In the genomic region with DNA sequence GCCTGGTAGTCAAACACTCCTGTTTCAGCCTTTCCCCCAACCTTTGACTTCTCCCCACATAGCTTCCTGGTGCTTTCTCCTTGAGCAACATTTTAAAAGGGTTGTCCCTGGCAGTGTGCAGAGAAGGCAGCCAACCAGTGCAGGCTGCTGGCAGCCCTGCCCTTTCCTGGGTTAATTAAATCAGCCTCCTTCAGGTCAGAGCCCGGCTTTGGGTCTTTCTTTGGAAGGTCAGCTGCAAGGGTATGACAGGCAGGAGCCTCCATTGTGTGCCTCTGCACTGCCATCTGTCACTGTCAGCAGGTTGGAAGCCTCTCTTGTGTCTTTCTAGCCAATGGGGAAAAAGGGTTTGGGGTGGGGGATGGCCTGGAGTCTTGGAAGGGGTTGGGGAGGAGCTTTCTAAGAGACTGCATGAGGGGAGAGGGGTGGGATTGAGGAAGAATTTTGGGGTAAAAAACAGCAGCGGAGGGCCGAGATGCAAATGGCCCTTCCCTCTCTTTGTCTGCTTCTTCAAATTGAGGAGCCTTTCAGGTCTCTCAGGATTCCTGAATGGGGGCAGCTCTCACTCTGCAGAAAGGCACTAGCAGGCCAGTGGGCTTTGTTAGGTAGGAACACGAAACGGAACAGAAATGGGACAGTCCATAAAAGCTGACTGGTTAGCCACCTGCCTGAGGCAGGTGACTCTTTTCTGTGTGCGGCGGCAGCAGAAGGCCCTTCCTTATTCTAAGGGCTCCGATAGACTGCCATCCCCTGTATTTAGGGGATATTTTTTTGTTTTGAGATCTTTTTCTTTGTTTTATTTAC, we compare ENCODE assay signal across 9 mouse cellular contexts. TPM values are rescaled to one million over a fixed set of nuclear protein-coding genes. Genes with fewer than 3 reads are reported as not detected.
DNase-seq lines count a peak whose midpoint lies in the region; ATAC-seq lines count a peak whose summit lies in the region.
"Had no signal": no experiment of that assay in that cellular context is flagged by ENCODE, and none has a peak within 500 bp of the region (broad histone marks: within the 10 kb centered on the region; RNA-seq: fewer than 3 reads in every experiment).

No protein-coding gene starts in this region.

- no peaks in the 10 kb centered on the region for H3K9me3 ChIP-seq in embryonic facial prominence, embryonic 15.5 days (replicated peaks)
- no peaks in the 10 kb centered on the region for H3K9me3 ChIP-seq in kidney, embryonic 14.5 days (ENCODE audit: control insufficient read depth, low read length)
- H3K9me3 ChIP-seq: megakaryocyte, embryonic 14.5 days had no signal

- intact Hi-C loops in left cerebral cortex, postnatal 4 days (cut with DNase I) = no loop called here

- H3K4me1 ChIP-seq in embryonic facial prominence, embryonic 15.5 days = peaks cover 52% of the 10 kb centered on the region
- H3K4me1 ChIP-seq in kidney, embryonic 14.5 days (ENCODE audit: control insufficient read depth, insufficient read depth, low read length) = peaks cover 48% of the 10 kb centered on the region

- peak overlapping the region; percentile 24; the same call in 1 of the 2 replicates for H3K27ac ChIP-seq in embryonic facial prominence, embryonic 15.5 days (replicated peaks)
- H3K27ac ChIP-seq in kidney, embryonic 14.5 days (ENCODE audit: low read depth, low read length) = peak overlapping the region; percentile 42

- 25% methylated on average over 8 of the region's 8 CpGs for WGBS in embryonic facial prominence, embryonic 15.5 days
- WGBS in kidney, embryonic 14.5 days = 26% methylated on average over 8 of the region's 8 CpGs

- no peak overlapping the region for H3K9ac ChIP-seq in embryonic facial prominence, embryonic 15.5 days
- H3K9ac ChIP-seq in kidney, embryonic 14.5 days (ENCODE audit: low read depth, low read length) = peak overlapping the region; percentile 12; the same call in 1 of the 2 replicates

- H3K4me3 ChIP-seq in embryonic facial prominence, embryonic 15.5 days (replicated peaks) = no peak overlapping the region
- H3K4me3 ChIP-seq in kidney, embryonic 14.5 days (ENCODE audit: low read length) = no peak overlapping the region; the same call in 1 of the 2 replicates
- H3K4me3 ChIP-seq: megakaryocyte, embryonic 14.5 days had no signal

- peak; percentile 13; the same call in 1 of the 2 replicates for ATAC-seq in embryonic facial prominence, embryonic 15.5 days (ENCODE audit: insufficient number of reproducible peaks, low FRiP score, low TSS enrichment, low read depth)
- ATAC-seq in kidney, embryonic 14.5 days (ENCODE audit: low FRiP score, low TSS enrichment) = peak; percentile 60; the same call in 1 of the 2 replicates

- DNase-seq in left cerebral cortex, postnatal 4 days = peak; percentile 75
- DNase-seq in left cerebral cortex, adult 8-10 months (ENCODE audit: low spot score in 2 of 2) = no peak
- peak; percentile 30 to 63 for DNase-seq in lung, postnatal 4 days
- no peak for DNase-seq in urinary bladder, adult 18-20 months (ENCODE audit: low spot score in 2 of 2)
- DNase-seq in thymus, adult 18-20 months = no peak
- DNase-seq in right cerebral cortex, postnatal 25 days = no peak

- no peaks in the 10 kb centered on the region for H3K27me3 ChIP-seq in embryonic facial prominence, embryonic 15.5 days
- no peaks in the 10 kb centered on the region for H3K27me3 ChIP-seq in kidney, embryonic 14.5 days (ENCODE audit: control insufficient read depth, insufficient read depth, low read length)

- no peaks in the 10 kb centered on the region for H3K36me3 ChIP-seq in embryonic facial prominence, embryonic 15.5 days
- no peaks in the 10 kb centered on the region for H3K36me3 ChIP-seq in kidney, embryonic 14.5 days (ENCODE audit: control insufficient read depth, insufficient read depth, low read length)

- H3K4me2 ChIP-seq in embryonic facial prominence, embryonic 15.5 days (replicated peaks) = no peak overlapping the region
- no peak overlapping the region for H3K4me2 ChIP-seq in kidney, embryonic 14.5 days (replicated peaks; ENCODE audit: low read depth, low read length)

RNA-seq across cellular contexts. Expression of a gene that starts 6.4 kb away (rescaled TPM):
- 10 to 100 TPM; 27.9 to 28.3 TPM for total RNA-seq in left cerebral cortex, postnatal 4 days (2021)
- total RNA-seq in left cerebral cortex, adult 8-10 months (2022) = 10 to 100 TPM; 11.1 to 13.8 (median 11.5) TPM
- polyA plus RNA-seq in embryonic facial prominence, embryonic 15.5 days (2015; fragmentation: Nextera tagmentation; extraction: Ambion mirVana) = 30.8 and 33.0 TPM in 2 replicates
- polyA plus RNA-seq in kidney, embryonic 14.5 days (2014; fragmentation: Nextera tagmentation; extraction: Ambion mirVana) = 16.6 and 26.8 TPM in 2 replicates

Comparison
In these comparisons a context has a peak if more than half of its experiments do, and no peak if none do; other contexts are left out.
1. DNase-seq: peak in left cerebral cortex, postnatal 4 days (single experiment) and lung, postnatal 4 days (2 of 2); none in left cerebral cortex, adult 8-10 months (0 of 2), urinary bladder, adult 18-20 months (0 of 2), thymus, adult 18-20 months (0 of 2) and right cerebral cortex, postnatal 25 days (single experiment).